Mouse (Mus musculus) embryo, embryonic 9.5 days (tissue): ENCODE results near the gene Nvl.
A peak's percentile ranks its signal among the peaks of the same experiment; 100 is the strongest.

Experiments used
- DNase-seq: peaks from one replicate; pipeline ENCODE4 v3.0.0-alpha.2; 2017; ENCODE audit errors: extremely low spot score

Nvl gene

GRCm38 (mm10) chr1:181143950-181144836 is at the start of gene Nvl, which contains the start of gene Cnih4:
Nvl (minus strand) TSS chr1:181144204.
Cnih4 (plus strand) TSS chr1:181144693.
- DNase-seq, result peak; percentile 97

DNA sequence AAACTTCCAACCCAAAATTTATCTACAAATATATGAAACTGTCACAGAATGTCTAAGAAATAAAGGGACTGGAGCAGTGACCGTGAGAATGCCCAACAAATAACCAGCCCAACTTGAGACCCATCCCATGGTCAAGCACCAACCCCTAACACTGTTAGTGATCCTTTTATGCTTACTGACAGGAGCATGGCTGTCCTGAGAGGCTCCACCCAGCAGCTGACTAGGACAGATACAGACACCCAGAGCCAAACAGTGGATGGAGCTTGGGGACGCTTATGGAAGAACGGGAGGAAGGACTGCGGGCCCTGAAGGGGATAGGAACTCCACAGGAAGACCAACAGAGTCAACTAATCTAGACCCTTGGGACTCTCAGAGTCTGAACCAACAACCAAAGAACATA is 44.9 kb upstream of the Nvl start:
- no peak for DNase-seq

GRCm38 (mm10) chr1:181170210-181170609 is 26.2 kb upstream of the Nvl start:
- DNase-seq, result no peak

DNA sequence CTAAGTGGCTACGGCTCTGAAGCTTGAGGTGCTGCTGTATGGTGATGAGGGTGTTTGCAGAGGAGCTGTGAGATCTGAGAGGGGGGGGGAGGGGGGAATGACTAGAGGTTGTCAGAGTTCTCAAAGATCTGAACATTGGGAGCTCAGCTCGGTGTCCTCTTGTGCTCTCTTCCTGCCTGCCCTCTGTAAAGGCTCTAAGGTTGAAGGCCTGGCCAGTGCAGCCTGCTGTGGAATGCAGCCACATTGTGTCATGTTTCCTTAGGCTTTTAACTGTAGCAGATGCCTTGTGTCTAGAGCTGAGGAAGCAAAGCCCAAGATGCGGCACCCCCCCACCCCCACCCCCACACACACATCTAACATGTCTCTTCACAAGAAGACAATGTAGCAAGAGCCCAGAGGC is 24.4 kb upstream of the Nvl start:
- DNase-seq, result no peak

GRCm38 (mm10) chr1:181167816-181168215 is 23.8 kb upstream of the Nvl start:
- DNase-seq, result no peak

GRCm38 (mm10) chr1:181151541-181151940 is 7.5 kb upstream of the Nvl start:
- DNase-seq, result no peak

GRCm38 (mm10) chr1:181150827-181151534 is 7.0 kb upstream of the Nvl start:
- peak; percentile 86 for DNase-seq

GRCm38 (mm10) chr1:181150431-181150826 is 6.4 kb upstream of the Nvl start:
- no peak for DNase-seq

GRCm38 (mm10) chr1:181149373-181150017 is 5.5 kb upstream of the Nvl start:
- DNase-seq, result no peak

GRCm38 (mm10) chr1:181148540-181148939 is 4.5 kb upstream of the Nvl start:
- DNase-seq, result no peak

DNA sequence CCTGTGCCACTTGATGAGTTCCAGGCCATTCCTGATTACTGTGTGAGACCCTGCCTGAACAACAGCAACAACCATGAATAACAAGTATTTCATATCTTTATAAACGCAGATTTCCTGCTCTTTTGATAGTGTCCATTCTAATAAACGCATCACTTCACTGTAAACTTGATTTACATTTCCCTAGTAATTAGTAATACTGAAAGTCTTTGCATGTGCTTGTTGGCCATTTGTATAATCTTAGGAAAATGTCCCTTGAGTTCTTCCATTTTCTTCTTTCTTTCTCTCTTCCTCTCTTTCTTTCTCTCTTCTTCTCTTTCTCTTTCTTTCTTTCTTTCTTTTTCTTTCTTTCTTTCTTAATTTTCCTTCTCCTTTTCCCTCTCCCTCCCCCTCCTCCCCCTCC is 2.2 kb upstream of the Nvl start:
- no peak for DNase-seq

DNA sequence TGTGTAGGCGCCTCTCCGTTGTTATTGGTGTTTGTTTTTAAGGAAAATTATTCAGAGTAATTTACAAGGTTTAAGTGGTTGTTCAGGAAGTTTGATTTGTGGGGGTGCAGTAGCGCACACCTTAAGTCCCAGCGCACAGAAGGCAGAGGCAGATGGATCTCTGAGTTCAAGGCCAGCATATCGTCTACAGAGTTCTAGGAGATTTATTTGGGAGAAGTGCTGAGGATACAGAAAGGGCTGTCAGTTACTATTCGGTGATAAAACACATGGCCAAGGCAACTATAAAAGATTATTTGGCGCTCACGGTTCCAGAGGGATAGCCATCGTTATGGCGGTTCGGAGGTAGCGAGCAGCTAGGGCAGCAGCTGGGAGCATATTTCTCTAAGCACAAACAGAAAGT is 962 bp upstream of the Nvl start:
- DNase-seq, result peak; percentile 3

DNA sequence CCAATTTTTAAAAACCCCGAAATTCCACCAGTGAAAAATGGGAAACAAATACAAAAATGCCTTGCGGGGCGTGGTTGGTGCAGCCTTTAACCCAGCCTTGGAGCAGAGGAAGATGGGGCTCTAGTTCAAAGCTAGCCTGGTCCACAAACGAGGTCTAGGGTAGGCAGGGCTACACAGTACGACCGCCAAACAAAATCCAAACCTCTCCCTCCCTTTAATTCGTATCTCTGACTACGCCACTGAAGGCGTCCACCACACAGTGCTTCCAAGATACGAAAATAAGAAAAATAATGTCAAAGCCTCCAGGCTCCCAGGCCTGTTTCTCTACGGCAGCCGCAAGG is 425 bp downstream of the Nvl start:
- no peak for DNase-seq

- DNase-seq, result no peak
Observed at GRCm38 (mm10) chr1:181138730-181139129, 5.3 kb downstream of the Nvl start.

DNA sequence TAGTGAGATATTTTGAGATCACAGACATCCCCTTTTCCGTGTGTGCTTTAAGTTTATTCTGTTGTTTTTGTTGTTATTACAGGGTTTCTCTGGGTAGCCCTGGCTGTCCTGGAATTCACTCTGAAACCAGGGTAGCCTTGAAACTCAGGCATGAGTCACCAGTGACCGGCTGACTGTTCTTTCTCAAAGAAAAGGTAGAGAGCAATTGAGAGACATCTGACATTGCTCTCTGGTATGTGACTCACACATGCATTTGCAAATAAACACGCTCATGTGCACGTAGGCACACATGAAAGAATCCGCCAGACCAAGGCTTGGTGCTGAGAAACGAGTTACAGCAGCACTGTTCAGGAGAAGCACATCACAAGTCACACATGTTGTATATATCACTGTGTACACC is 12.1 kb downstream of the Nvl start:
- no peak for DNase-seq

- no peak for DNase-seq
Observed at GRCm38 (mm10) chr1:181126766-181127165, 17.2 kb downstream of the Nvl start.

DNA sequence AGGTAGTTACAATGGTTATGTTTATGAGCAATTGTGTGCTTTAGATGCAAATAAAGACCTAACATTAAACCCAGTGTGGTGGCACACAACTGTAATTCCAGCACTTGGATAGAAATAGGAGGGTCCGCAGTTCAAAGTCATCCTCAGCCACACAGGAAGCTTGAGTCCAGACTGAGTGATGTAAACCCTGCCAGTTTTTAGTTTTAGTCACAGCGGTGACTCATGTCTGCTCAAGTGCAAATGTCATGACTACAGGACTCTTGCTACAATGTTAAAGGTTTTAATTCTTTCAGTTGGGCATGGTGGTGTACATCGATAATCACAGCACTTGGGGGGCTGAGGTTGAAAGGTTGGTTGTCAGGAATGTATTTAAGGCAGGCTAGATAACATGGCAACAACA is 18.1 kb downstream of the Nvl start:
- no peak for DNase-seq

- DNase-seq, result no peak
Observed at GRCm38 (mm10) chr1:181124145-181124544, 19.9 kb downstream of the Nvl start.

GRCm38 (mm10) chr1:181117112-181117511 is 26.9 kb downstream of the Nvl start:
- no peak for DNase-seq

DNA sequence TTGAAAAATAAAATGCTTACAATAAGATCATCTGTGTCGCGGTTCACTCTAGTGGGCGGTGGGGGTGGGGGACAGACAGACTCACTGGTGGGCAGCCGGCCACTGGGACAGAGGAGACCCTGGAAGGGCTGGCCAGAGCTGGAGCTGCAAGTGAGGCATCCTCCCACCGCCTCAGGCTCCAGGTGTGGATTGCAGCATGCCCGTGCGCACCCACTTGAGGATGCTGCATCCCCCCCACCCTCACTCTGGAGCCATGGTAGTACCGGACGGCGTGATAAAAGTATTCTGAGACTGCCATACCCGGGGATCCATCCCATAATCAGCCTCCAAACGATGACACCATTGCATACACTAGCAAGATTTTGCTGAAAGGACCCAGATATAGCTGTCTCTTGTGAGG is 54.0 kb downstream of the Nvl start:
- DNase-seq, result no peak

GRCm38 (mm10) chr1:181084021-181084420 is 60.0 kb downstream of the Nvl start:
- DNase-seq, result peak; percentile 16

GRCm38 (mm10) chr1:181073075-181073474 is 70.9 kb downstream of the Nvl start:
- DNase-seq, result no peak

DNA sequence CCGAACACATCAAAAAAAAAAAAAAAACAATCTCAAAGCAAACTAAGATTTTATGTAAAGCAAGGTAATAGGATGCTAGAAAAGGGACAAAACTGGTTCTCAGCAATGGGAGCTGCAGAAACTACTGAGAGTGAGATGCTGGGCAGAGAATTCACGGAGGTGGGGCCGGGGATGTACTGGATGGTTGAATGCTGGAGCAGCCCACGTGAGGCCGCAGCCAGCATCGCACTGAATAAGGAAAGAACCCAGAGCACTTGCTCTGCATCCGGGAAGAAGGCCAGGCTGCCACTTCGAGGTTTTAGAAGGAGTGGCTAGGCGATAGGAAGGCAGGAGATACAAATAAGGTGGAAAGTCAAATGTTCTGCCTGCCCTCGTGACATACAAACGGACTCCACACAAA is 74.3 kb downstream of the Nvl start:
- DNase-seq, result no peak
